Mouse (Mus musculus) stomach, embryonic 16.5 days (tissue): ENCODE data around the gene Ascc1. TPM values are rescaled to one million over a fixed set of nuclear protein-coding genes. Genes with fewer than 3 reads are reported as not detected.

Source experiments
- ATAC-seq: fragments of 200-750 bp; cut with Nextera tagmentation; 2 replicates; pipeline ENCODE4 v1.8.0; 2017; ENCODE audit warnings: moderate number of reproducible peaks, moderate TSS enrichment; ENCODE audit not compliant: insufficient read depth, low FRiP score
- H3K27ac ChIP-seq: fragments of 300-500 bp; sonication (generic); 2 replicates; pipeline ENCODE4 v1.5.1; 2014; ENCODE audit warnings: low read length
- H3K27me3 ChIP-seq: fragments of 300-500 bp; sonication (generic); 2 replicates; pipeline ENCODE4 v1.6.1; 2014; ENCODE audit warnings: low read length, control low read depth, mixed read lengths; ENCODE audit not compliant: control insufficient read depth, insufficient read depth
- H3K36me3 ChIP-seq: fragments of 300-500 bp; sonication (generic); 2 replicates; pipeline ENCODE4 v1.6.1; 2014; ENCODE audit warnings: low read length; ENCODE audit not compliant: control insufficient read depth, insufficient read depth
- H3K4me1 ChIP-seq: fragments of 300-500 bp; sonication (generic); 2 replicates; pipeline ENCODE4 v1.6.1; 2014; ENCODE audit warnings: low read length, control low read depth, mixed read lengths; ENCODE audit not compliant: control insufficient read depth, insufficient read depth
- H3K4me2 ChIP-seq: fragments of 300-500 bp; sonication (generic); 2 replicates; pipeline ENCODE4 v1.6.1; 2014; ENCODE audit warnings: low read depth, low read length, mixed read lengths
- H3K4me3 ChIP-seq: fragments of 300-500 bp; sonication (generic); replicated peaks from 2 replicates; pipeline ENCODE4 v1.5.1; 2014; ENCODE audit warnings: mild to moderate bottlenecking, low read length
- H3K9ac ChIP-seq: fragments of 300-500 bp; sonication (generic); 2 replicates; pipeline ENCODE4 v1.6.1; 2014; ENCODE audit warnings: low read length
- H3K9me3 ChIP-seq: fragments of 300-500 bp; sonication (generic); replicated peaks from 2 replicates; pipeline ENCODE4 v1.6.1; 2016; ENCODE audit warnings: low read length, control low read depth; ENCODE audit not compliant: control insufficient read depth
- WGBS: fragments of 180-500 bp; shearing (Covaris S2); extraction: QIAGEN DNeasy Blood & Tissue Kit; methylation state at CpG from one replicate; pipeline ENCODE4 v1.1.7; 2014; 5-methylcytosine and 5-hydroxymethylcytosine counted together
- polyA plus RNA-seq: library from polyadenylated mRNA; unstranded; fragments of >200 nt; fragmentation: Nextera tagmentation; extraction: Ambion mirVana; gene quantifications from 2 replicates; pipeline ENCODE4 v1.2.1, GENCODE M21; 2015

Ascc1 gene
- polyA plus RNA-seq, 1 experiment from 2014 or later: 45.2 TPM

- H3K27ac ChIP-seq: peak overlapping the region; percentile 83
- H3K4me2 ChIP-seq: peak overlapping the region; percentile 48; the same call in 1 of the 2 replicates
- 34% methylated on average over 9 of the region's 9 CpGs for WGBS
Observed at GRCm38 (mm10) chr10:59965362-59965695, 37.3 kb upstream of the Ascc1 start.

GRCm38 (mm10) chr10:59965788-59966187, 36.8 kb upstream of the Ascc1 start:
- Histone ChIP-seq H3K9me3 (no peaks in the 10 kb centered on the region), H3K27ac (peak overlapping the region; percentile 83), H3K27me3 (no peaks in the 10 kb centered on the region), H3K4me3 (no peak overlapping the region), H3K4me2 (no peak overlapping the region), H3K9ac (no peak overlapping the region), H3K4me1 (peaks cover 31% of the 10 kb centered on the region), H3K36me3 (no peaks in the 10 kb centered on the region)
- ATAC-seq: no peak
- 69% methylated on average over 8 of the region's 8 CpGs for WGBS

More at GRCm38 (mm10) chr10:59965362-59965695, 37.3 kb upstream of the Ascc1 start:
- H3K4me1 ChIP-seq: peaks cover 26% of the 10 kb centered on the region
- H3K27me3 ChIP-seq: no peaks in the 10 kb centered on the region
- no peak for ATAC-seq
- peak overlapping the region; percentile 64 for H3K9ac ChIP-seq
- H3K4me3 ChIP-seq: no peak overlapping the region
- H3K36me3 ChIP-seq: no peaks in the 10 kb centered on the region
- no peaks in the 10 kb centered on the region for H3K9me3 ChIP-seq

- ATAC-seq: no peak
- Histone ChIP-seq H3K4me3 (no peak overlapping the region), H3K9ac (no peak overlapping the region), H3K9me3 (no peaks in the 10 kb centered on the region), H3K36me3 (no peaks in the 10 kb centered on the region), H3K4me1 (peaks cover 33% of the 10 kb centered on the region), H3K27ac (no peak overlapping the region), H3K27me3 (no peaks in the 10 kb centered on the region), H3K4me2 (no peak overlapping the region)
- WGBS: 96% methylated on average over 6 of the region's 6 CpGs
Observed at GRCm38 (mm10) chr10:59966743-59967142, 35.9 kb upstream of the Ascc1 start.

- Histone ChIP-seq H3K27ac (no peak overlapping the region), H3K9ac (no peak overlapping the region), H3K27me3 (no peaks in the 10 kb centered on the region), H3K4me1 (peaks cover 33% of the 10 kb centered on the region), H3K9me3 (no peaks in the 10 kb centered on the region), H3K36me3 (no peaks in the 10 kb centered on the region), H3K4me2 (no peak overlapping the region), H3K4me3 (no peak overlapping the region)
- ATAC-seq: no peak
- WGBS: 71% methylated on average over 6 of the region's 6 CpGs
Observed at GRCm38 (mm10) chr10:59967309-59967942, 35.2 kb upstream of the Ascc1 start.

- H3K4me3 ChIP-seq: peak overlapping the region; percentile 50
- peaks cover 38% of the 10 kb centered on the region for H3K4me1 ChIP-seq
- ATAC-seq: peak; percentile 41
- H3K36me3 ChIP-seq: no peaks in the 10 kb centered on the region
- peak overlapping the region; percentile 73 for H3K4me2 ChIP-seq
- WGBS: 5% methylated on average over 25 of the region's 25 CpGs
- no peaks in the 10 kb centered on the region for H3K9me3 ChIP-seq
- peak overlapping the region; percentile 77 for H3K9ac ChIP-seq
- H3K27ac ChIP-seq: peak overlapping the region; percentile 87
- H3K27me3 ChIP-seq: no peaks in the 10 kb centered on the region
Observed at GRCm38 (mm10) chr10:59969821-59970449, 32.7 kb upstream of the Ascc1 start.

- peak overlapping the region; percentile 73 for H3K4me2 ChIP-seq
- H3K27ac ChIP-seq: peak overlapping the region; percentile 87
- ATAC-seq: no peak
- H3K9ac ChIP-seq: peak overlapping the region; percentile 77
- H3K9me3 ChIP-seq: no peaks in the 10 kb centered on the region
- peaks cover 33% of the 10 kb centered on the region for H3K4me1 ChIP-seq
- peak overlapping the region; percentile 50 for H3K4me3 ChIP-seq
- H3K36me3 ChIP-seq: no peaks in the 10 kb centered on the region
- no peaks in the 10 kb centered on the region for H3K27me3 ChIP-seq
- WGBS: 33% methylated on average over 6 of the region's 6 CpGs
Observed at GRCm38 (mm10) chr10:59970450-59971062, 32.0 kb upstream of the Ascc1 start.

GRCm38 (mm10) chr10:59971813-59972212, 30.8 kb upstream of the Ascc1 start:
- peaks cover 29% of the 10 kb centered on the region for H3K4me1 ChIP-seq
- H3K4me3 ChIP-seq: no peak overlapping the region
- no peak overlapping the region for H3K9ac ChIP-seq
- no peak overlapping the region for H3K27ac ChIP-seq
- no peaks in the 10 kb centered on the region for H3K36me3 ChIP-seq
- H3K9me3 ChIP-seq: no peaks in the 10 kb centered on the region
- 87% methylated on average over 8 of the region's 8 CpGs for WGBS
- H3K4me2 ChIP-seq: no peak overlapping the region
- H3K27me3 ChIP-seq: no peaks in the 10 kb centered on the region
- ATAC-seq: no peak

GRCm38 (mm10) chr10:59972534-59972933, 30.1 kb upstream of the Ascc1 start:
- Histone ChIP-seq H3K4me3 (no peak overlapping the region), H3K4me1 (peaks cover 29% of the 10 kb centered on the region), H3K27me3 (no peaks in the 10 kb centered on the region), H3K27ac (peak overlapping the region; percentile 57; the same call in 1 of the 2 replicates), H3K36me3 (no peaks in the 10 kb centered on the region), H3K9me3 (no peaks in the 10 kb centered on the region), H3K4me2 (no peak overlapping the region), H3K9ac (no peak overlapping the region)
- ATAC-seq: no peak
- WGBS: 73% methylated on average over 2 of the region's 2 CpGs

- no peak overlapping the region for H3K4me3 ChIP-seq
- H3K4me1 ChIP-seq: peaks cover 31% of the 10 kb centered on the region
- H3K36me3 ChIP-seq: no peaks in the 10 kb centered on the region
- H3K9ac ChIP-seq: no peak overlapping the region
- peak overlapping the region; percentile 57 for H3K27ac ChIP-seq
- H3K9me3 ChIP-seq: no peaks in the 10 kb centered on the region
- no peak for ATAC-seq
- no peaks in the 10 kb centered on the region for H3K27me3 ChIP-seq
- H3K4me2 ChIP-seq: no peak overlapping the region
- WGBS: 71% methylated on average over 6 of the region's 6 CpGs
Observed at GRCm38 (mm10) chr10:59972999-59973398, 29.6 kb upstream of the Ascc1 start.
